Mouse (Mus musculus) C2C12 (cell line): ENCODE data around the gene Atf4.

ENCODE experiments used
- CEBPB ChIP-seq: IDR thresholded peaks from one replicate; pipeline ENCODE4 v1.6.1; 2011; ENCODE audit warnings: low read depth, mild to moderate bottlenecking, control low read depth, moderate library complexity
- CTCF ChIP-seq: IDR thresholded peaks from one replicate; pipeline ENCODE4 v1.5.1; 2011; ENCODE audit not compliant: control insufficient read depth, insufficient read depth, insufficient read length
- FOSL1 ChIP-seq: IDR thresholded peaks from one replicate; pipeline ENCODE4 v1.8.0; 2011; ENCODE audit warnings: mild to moderate bottlenecking, low read length; ENCODE audit not compliant: poor library complexity, insufficient read depth, severe bottlenecking
- MAX ChIP-seq: IDR thresholded peaks from one replicate; pipeline ENCODE4 v1.6.1; 2011; ENCODE audit warnings: mild to moderate bottlenecking, control low read depth
- MYOD1 ChIP-seq: IDR thresholded peaks from one replicate; pipeline ENCODE4 v1.6.1; 2011; ENCODE audit warnings: low read depth; ENCODE audit not compliant: control insufficient read depth, insufficient read length
- USF1 ChIP-seq: IDR thresholded peaks from one replicate; pipeline ENCODE4 v1.6.1; 2011; ENCODE audit warnings: low read depth, mild to moderate bottlenecking, control low read depth, moderate library complexity

- no peak for TF ChIP-seq MAX
- no peak for TF ChIP-seq FOSL1
- peak; percentile 7 for TF ChIP-seq CTCF
- TF ChIP-seq MYOD1 = no peak
- no peak for TF ChIP-seq USF1
- no peak for TF ChIP-seq CEBPB
Measured at GRCm38 (mm10) chr15:80215716-80216479, 39.1 kb upstream of the Atf4 start.
